Mouse (Mus musculus) 3134 (cell line): ENCODE data around the gene Trim2.

Experiments used
- DNase-seq: peaks from one replicate; pipeline ENCODE4 v3.0.0-alpha.2; 2011; ENCODE audit warnings: low spot score; ENCODE audit not compliant: insufficient read length; ENCODE audit errors: extremely low read depth

The Trim2 gene

DNA sequence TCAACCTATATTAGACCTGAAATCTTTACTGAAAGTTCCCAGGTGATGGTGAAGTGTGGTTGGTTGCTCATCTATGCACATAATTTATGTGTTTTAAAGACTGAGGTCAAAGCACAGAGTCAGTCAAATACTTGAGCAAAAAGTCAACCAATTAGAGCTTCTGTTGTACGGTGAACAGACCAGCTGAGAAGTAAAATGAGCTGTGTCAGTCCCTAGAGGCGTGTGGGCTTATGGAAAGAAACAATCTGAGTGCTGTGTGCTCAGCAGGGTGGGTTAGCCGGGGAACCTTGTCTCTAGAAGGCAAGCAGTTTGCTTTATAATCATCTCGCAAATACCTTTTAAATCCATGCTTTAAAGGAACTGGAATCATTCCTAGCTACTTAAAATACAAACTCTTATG is 149.7 kb downstream of the Trim2 start:
- DNase-seq, result no peak

DNA sequence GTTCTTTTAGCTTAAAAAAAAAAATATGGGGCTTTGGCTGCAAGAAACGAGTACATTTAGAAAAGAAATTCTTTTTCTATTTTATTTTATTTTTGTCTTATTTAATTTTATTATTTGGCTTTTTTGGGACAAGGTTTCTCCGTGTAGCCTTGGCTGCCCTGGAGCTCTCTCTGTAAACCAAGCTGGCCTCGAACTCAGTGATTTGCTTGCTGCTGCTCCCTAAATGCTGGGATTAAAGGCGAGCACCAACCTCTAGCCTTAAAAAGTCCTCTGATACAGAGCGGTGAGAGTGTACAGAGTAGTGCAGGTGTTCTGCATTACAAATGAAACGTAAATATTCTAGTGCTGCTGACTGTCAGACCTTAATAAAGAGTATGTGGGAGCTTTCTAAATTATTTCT is 150.6 kb downstream of the Trim2 start:
- DNase-seq, result no peak

- peak; percentile 98 for DNase-seq
Measured at GRCm38 (mm10) chr3:84155558-84156006, 151.1 kb downstream of the Trim2 start, which contains the start of gene Mnd1. Gene Mnd1 (minus strand): TSS chr3:84155786.

- DNase-seq, result no peak
Measured at GRCm38 (mm10) chr3:84155146-84155545, 151.5 kb downstream of the Trim2 start.

DNA sequence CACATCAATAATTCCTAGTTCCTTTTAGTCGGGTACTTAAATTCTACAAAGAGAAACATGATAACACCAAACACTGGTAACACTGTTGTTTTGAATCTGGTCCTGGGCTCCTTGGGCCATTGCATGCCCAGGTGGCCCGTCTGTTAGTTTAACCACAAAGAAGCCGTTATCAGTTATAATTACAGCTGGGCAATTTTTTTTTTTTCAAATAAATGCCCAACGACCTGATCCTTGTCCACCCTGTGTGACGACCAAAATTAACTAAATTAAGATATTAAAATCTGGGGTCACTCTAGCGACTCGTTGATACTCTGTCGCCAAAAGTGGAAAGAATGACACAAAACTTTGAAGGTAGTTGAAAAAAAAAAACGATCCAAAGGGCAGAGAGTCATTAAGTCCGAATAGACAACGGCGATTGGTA is 151.9 kb downstream of the Trim2 start:
- DNase-seq, result peak; percentile 13

DNA sequence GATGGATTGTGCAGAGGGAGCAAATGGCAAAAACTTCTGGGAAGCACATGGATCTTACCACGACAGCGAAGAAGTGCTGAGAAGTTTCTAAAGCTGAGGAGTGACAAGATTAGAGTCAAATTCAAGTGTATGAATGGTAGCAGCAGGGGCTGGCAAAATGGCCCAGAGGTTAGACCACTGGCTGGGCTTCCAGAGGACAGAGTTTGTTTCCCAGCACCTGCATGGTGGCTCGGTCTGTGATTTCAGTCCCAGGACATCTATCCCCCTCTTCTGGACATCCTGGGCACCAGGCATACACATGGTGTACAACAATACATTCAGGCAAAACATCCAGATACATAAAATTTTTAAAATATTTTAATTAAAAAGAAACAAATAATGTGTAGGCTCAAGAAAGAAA is 156.8 kb downstream of the Trim2 start:
- no peak for DNase-seq

DNA sequence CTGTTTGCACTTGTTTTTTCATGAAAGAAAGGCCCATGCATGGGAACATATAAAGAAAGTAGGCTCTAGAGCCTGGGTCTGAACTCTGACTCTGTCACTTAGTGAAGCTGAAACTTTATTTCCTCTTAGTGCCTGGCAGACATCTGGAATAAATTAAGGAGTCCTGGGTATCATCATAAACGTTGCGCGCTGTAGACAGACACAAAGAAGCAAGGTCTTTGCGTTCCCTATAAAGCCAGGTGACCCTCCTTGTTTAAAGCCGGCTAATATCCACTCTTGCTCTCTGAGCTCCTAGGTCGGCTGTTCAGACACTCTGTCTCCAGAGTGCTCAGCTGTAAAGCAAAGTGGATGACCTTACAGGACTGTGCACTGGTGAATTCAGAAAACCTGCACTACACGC is 165.7 kb downstream of the Trim2 start:
- no peak for DNase-seq

DNA sequence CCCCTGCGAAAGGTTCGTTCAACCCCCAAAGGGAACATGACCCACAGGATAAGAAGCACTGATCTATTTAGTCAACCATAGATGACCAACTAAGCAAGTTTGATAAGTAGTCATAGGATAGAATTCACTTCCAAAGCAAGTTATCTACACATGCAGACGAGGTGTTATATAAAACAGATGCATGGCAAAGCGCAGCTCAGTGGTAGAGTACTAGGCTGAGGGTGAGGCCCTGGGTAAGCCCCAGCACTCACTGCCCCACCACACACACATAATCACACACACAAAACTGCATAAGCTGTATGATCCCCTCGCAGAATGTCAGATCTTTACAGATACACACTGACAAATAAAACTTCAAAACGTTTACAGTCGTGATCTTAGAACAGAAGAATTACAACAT is 170.2 kb downstream of the Trim2 start:
- DNase-seq, result no peak

- DNase-seq, result no peak
Measured at GRCm38 (mm10) chr3:84135933-84136332, 170.7 kb downstream of the Trim2 start.

GRCm38 (mm10) chr3:84135387-84135786 is 171.3 kb downstream of the Trim2 start:
- no peak for DNase-seq

DNA sequence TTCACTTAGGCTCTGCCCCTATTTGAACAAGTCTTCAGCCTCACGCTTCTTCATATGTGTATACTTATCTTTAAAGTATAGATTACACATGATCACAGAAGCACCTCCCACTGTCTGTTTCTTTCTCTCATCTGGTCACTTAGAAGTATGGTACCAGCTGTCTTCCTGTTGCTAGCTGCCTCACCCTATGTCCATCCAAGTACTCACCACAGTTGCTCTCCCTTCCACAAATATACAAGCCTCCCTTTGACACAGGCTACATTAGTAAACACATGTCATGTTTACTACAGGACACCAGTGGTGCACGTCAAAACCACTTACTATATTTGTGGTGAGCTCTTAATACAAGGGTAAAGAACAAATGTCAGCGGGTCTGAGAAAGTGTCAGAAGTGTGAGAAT is 175.3 kb downstream of the Trim2 start:
- no peak for DNase-seq

GRCm38 (mm10) chr3:84130776-84131175 is 175.9 kb downstream of the Trim2 start:
- no peak for DNase-seq

DNA sequence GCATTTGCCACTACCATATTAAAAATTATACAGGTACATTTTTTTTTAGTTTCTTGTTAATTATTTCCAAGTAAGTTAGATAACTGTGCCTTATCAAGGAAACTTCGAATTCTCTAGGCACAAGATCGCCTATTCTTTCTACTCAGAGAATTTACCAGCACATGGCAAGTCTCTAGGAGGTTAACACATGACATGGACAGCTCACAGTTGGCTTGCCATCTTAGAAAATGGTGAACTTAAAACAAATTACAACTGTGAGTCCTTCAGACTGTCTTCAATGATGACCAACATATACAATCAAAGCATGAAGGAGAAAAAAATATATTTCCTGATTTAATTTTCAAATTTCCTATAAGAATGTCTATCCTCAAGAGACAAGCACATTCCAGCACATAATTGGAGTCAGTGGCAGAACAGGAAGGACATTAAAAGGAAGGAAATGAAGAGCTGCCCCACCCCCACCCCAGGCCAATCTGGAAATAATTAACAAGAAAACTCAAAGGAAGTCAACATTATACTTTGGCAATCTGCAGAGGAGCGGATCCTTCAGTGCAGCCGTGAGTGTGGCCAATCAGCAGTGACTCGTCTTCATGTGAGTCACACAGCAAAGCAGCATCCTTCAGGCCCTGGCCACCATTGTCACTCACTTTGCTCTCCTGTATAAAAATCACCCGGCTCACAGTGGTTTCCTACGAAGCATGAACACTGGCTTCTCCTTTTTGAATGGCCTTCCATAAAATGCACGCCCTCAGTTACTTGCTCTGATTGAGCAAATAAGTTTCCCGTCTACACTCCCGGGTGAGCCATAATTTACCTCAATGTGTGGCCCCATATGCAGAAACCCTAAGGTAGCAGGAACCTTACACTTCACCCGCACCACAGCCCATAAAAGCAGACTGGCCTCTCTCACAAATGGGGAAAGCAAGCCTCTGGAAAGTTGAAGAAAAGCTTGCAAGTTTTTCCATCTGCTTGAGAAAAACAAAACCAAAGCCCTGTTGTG is 177.5 kb downstream of the Trim2 start:
- DNase-seq, result no peak

DNA sequence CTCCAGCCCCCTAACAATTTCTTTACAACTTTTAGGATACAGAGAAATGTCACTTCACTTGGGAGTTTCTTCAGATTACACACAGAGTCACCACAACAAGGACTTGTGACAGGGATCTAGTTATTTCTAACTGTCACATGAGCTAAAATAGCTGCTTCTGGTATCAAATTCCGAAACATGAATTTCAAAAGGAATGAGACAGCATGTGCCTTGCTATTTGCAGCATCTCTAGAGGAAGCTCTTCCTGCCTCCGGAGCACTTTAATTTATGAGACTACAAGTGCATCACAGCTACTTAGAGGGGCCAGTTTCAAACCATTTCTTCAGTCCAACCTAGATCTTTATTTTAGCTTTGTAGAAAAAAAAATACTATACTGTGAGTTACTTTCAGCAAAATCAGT is 179.2 kb downstream of the Trim2 start:
- DNase-seq, result no peak

DNA sequence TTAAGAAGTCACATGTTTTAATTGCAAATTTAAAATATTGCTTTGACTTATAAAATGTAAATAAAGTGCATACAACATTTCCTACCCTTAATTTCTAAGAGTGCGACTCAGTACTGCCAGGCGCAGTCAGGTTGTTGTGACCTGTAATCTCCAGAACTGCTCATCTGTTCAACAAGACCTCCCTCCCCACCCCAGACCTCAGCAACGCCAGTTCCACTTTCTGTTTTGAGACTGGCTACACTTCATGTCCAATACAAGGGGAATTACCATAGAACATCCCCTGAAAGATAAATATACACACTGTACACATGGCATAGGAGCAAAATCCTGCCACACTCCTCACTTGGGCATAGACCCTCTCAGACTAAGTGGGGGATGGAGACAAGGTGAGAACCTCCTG is 180.0 kb downstream of the Trim2 start:
- DNase-seq, result no peak

GRCm38 (mm10) chr3:84125704-84126289 is 180.9 kb downstream of the Trim2 start:
- no peak for DNase-seq

DNA sequence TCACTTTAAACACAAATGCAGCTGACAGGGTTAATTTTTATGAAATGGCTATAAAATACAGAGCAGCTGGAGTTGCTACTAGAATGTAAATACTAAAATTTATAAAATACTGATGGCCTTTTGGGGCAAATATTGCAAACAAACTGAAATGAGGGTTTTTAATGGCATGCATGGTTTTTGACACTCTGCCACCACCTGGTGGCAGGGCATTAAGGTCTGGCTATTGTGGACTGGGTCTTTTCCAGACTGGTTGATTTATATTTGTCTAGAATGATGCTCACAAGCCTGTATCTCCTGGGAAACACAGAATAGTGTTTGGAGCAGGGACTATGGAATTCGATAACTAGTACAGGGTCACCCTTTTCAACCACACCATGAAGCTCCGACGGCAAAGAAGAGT is 183.2 kb downstream of the Trim2 start:
- DNase-seq, result no peak

- no peak for DNase-seq
Measured at GRCm38 (mm10) chr3:84118718-84119117, 188.0 kb downstream of the Trim2 start.

DNA sequence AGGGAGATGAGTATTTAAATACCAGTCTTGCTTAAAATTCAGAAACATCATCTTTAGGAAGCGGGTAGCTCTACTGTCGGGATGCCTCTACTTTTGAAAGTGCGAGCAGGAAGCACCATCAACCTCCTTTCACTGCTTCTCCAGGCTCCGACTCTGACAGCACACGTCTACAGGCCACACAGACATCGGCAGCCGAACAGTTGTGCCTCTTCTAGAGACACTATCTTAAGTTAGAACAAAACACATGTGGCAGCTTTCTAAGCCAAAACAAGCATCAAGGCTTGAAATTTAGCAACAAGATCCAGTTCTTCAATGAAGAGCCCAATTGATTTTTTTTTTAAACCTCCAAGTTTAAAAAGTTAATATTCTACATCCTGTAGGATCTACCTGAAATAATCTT is 188.5 kb downstream of the Trim2 start:
- no peak for DNase-seq
